Mouse (Mus musculus): Measurements from ENCODE around the gene Ift81.

DNA sequence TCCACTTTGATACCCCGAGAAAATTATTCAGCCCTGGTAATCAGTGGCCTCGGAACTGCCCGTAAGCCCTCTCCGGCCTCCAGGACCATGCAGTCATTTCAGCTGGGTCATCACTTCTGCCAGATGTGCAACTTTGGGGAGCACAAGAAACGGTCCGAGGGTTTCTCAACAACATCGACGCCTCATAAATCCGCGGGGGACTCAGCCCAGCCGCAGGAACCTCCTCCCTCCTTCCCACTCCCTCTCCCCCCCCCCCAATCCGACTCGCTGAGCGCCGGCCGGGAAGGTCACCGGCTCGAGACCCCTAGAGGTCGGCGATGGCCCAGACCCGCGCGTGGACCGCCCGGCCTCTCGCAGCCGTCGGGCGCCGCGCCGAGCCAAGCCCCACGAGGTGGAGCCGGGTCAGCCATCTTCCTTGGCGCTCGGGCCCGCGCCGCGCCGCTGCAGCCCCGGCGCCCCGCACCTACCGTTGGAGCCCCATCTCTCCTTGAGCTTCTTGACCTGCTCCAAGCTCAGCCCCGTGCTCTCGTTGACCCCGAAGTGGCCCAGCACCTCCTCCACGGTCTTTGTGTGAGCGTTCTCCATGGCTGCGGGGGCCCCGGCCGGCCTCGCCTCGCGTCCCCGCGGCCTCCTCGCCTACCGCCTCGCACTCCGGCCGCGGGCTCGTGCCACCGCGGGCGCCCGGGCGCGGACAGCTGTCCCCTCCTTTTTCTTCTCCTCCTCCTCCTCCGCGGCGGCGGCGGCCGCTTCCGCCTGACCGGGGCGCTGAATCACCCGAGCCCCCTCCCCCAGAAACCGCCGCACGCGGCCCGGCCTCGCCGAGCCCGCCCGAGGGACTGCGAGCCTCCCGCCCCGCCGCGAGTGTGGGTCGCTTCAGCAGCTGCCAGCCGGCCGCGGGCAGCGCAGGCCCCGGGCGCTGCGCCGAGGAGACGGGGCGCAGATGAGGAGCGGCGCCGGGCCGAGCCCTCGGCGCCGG lies 112.9 kb downstream of the Ift81 start:
- TF ChIP-seq POLR2AphosphoS5 (IDR thresholded peaks at IDR 0.05; ENCODE audit: insufficient replicate concordance, low read depth, low read length) (no peak), CTCF (IDR thresholded peaks at IDR 0.05; ENCODE audit: low read depth, low read length) (no peak)

Measured in G1E (cell line).